Mouse (Mus musculus): ENCODE results near the gene Crhbp. TPM values are rescaled to one million over a fixed set of nuclear protein-coding genes. Genes with fewer than 3 reads are reported as not detected.

Crhbp gene
- polyA plus RNA-seq, 1 experiment from 2014 or later: 3.2 TPM

DNA sequence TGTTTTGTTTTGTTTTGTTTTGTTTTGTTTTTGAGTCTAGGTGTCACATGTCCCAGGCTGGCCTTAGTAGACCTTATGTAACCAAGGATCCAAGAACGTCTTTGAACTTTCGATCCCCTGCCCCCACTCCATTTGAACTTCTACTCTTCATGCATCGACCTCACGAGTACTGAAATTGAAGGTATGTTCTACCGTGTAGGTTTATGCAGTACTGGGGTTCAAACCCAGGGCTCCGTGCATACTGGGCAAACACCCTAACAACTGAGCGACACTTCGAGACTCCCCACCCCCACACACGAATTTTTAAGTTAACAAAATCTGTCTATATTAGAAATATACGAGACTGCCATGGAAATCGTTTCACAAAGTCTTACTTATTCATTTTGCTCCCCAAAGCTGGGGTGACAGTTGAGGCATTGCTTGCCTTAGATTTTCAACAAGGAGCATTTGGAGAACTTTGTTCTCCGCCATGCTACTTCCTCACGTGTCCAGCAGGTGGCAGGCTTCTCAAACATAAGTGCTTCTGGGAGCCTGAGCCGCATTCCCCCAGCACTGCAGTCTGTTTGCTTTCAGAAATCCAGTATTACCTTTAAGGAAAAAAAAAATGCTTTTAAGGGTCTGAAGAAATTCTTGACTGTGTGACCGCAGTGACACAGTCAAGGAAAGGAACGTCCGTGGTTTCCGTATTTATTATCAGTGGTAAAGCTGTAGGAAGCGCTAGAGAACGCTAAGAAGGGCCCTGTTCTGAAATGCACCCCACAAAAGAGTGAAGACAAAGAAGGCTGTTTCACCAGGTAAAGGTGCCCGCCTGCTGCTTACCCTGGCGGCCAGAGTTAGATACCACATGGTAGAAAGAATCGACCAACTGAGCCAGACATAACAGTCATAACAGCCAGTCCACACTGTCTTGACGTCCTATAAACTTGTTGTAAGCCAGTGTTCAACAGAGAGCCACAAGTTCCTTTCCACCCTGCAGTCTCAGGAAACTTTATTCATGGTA, 54.6 kb downstream of the Crhbp start:
- DNase-seq (peak; percentile 94), ATAC-seq (ENCODE audit: low FRiP score, low TSS enrichment) (peak; percentile 69; the same call in 1 of the 2 replicates)
- no peaks in the 10 kb centered on the region for H3K27me3 ChIP-seq (ENCODE audit: control insufficient read depth, insufficient read depth, low read length)
- no peak overlapping the region for H3K27ac ChIP-seq (replicated peaks; ENCODE audit: low read depth, low read length)
- H3K4me2 ChIP-seq (ENCODE audit: low read length): peak overlapping the region; percentile 33
- no peak overlapping the region for H3K4me3 ChIP-seq (replicated peaks; ENCODE audit: low read depth, low read length)
- H3K36me3 ChIP-seq (ENCODE audit: control insufficient read depth, insufficient read depth, low read length): no peaks in the 10 kb centered on the region
- H3K9ac ChIP-seq (replicated peaks; ENCODE audit: low read length): no peak overlapping the region
- WGBS: 33% methylated on average over 24 of the region's 24 CpGs
- H3K9me3 ChIP-seq (ENCODE audit: control insufficient read depth, low read length): no peaks in the 10 kb centered on the region
- H3K4me1 ChIP-seq (ENCODE audit: control insufficient read depth, insufficient read depth, low read length): 0 out of 2 replicates have a peak, but pooled peaks cover 3% of the 10 kb centered on the region

DNA sequence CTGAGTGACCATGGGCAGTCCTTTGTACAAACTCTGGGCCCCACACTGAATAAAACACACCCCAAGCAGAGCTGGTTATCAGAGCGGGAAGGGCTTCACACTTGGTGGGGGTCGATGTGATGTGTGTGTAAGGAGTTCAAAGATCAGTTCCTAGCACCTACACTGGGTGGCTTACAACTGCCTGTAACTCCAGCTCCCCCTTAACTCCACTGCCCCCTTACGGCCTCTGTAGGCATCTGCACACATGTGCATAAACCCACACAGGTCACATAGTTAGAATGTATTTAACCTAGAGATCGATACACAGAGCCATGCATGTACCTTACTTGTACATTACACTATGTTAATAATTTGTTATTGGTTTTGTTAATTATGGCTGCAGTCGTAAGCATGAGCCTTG, 56.5 kb downstream of the Crhbp start:
- H3K4me2 ChIP-seq (ENCODE audit: low read length): no peak overlapping the region
- DNase-seq (no peak), ATAC-seq (ENCODE audit: low FRiP score, low TSS enrichment) (no peak)
- 0 out of 2 replicates have a peak, but pooled peaks cover 3% of the 10 kb centered on the region for H3K4me1 ChIP-seq (ENCODE audit: control insufficient read depth, insufficient read depth, low read length)
- 83% methylated on average over 5 of the region's 5 CpGs for WGBS
- H3K9ac ChIP-seq (replicated peaks; ENCODE audit: low read length): no peak overlapping the region
- H3K4me3 ChIP-seq (replicated peaks; ENCODE audit: low read depth, low read length): no peak overlapping the region
- H3K36me3 ChIP-seq (ENCODE audit: control insufficient read depth, insufficient read depth, low read length): no peaks in the 10 kb centered on the region
- no peak overlapping the region for H3K27ac ChIP-seq (replicated peaks; ENCODE audit: low read depth, low read length)
- no peaks in the 10 kb centered on the region for H3K27me3 ChIP-seq (ENCODE audit: control insufficient read depth, insufficient read depth, low read length)
- no peaks in the 10 kb centered on the region for H3K9me3 ChIP-seq (ENCODE audit: control insufficient read depth, low read length)

DNA sequence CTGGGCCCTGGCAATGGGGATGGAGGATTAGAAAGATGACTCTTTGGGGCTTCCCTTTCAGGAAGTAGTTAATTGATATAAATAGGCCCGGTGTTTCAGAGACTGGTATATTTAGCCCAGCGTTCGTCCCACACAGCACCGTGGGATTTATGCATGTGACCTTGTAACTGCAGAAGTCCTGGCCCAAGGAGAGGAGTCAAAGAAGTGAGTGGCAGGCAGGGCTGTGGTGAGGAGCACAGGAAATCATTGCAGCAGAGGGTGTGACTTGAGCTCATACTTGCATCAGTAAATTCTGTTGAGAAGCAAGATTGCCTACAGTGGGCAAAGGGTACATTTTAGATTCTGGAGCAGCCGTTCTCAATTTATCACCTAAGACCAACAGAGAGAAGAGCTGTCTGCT, 62.3 kb downstream of the Crhbp start:
- no peaks in the 10 kb centered on the region for H3K27me3 ChIP-seq (ENCODE audit: control insufficient read depth, insufficient read depth, low read length)
- no peak overlapping the region for H3K4me2 ChIP-seq (ENCODE audit: low read length)
- H3K4me1 ChIP-seq (ENCODE audit: control insufficient read depth, insufficient read depth, low read length): no peaks in the 10 kb centered on the region
- no peak overlapping the region for H3K27ac ChIP-seq (replicated peaks; ENCODE audit: low read depth, low read length)
- no peak overlapping the region for H3K4me3 ChIP-seq (replicated peaks; ENCODE audit: low read depth, low read length)
- ATAC-seq (ENCODE audit: low FRiP score, low TSS enrichment): no peak
- WGBS: 92% methylated on average over 5 of the region's 5 CpGs
- DNase-seq: no peak
- H3K9ac ChIP-seq (replicated peaks; ENCODE audit: low read length): no peak overlapping the region
- no peaks in the 10 kb centered on the region for H3K36me3 ChIP-seq (ENCODE audit: control insufficient read depth, insufficient read depth, low read length)
- H3K9me3 ChIP-seq (ENCODE audit: control insufficient read depth, low read length): no peaks in the 10 kb centered on the region

Other genes starting within 250 kb of the Crhbp start
- 7.3 and 7.5 TPM in 2 replicates for gene Pde8b, start 194.6 kb downstream of the Crhbp start, polyA plus RNA-seq (2014; fragmentation: Nextera tagmentation; extraction: Ambion mirVana)
- 32.9 and 37.9 TPM in 2 replicates for gene Zbed3, start 121.3 kb downstream of the Crhbp start, polyA plus RNA-seq (2014; fragmentation: Nextera tagmentation; extraction: Ambion mirVana)
- 35.7 and 46.4 TPM in 2 replicates for gene Aggf1, start 69.6 kb downstream of the Crhbp start, polyA plus RNA-seq (2014; fragmentation: Nextera tagmentation; extraction: Ambion mirVana)
- not detected in 2 replicates for gene S100z, start 33.8 kb upstream of the Crhbp start, polyA plus RNA-seq (2014; fragmentation: Nextera tagmentation; extraction: Ambion mirVana)
- 0.08 and 0.12 TPM in 2 replicates for gene F2rl1, start 80.3 kb upstream of the Crhbp start, polyA plus RNA-seq (2014; fragmentation: Nextera tagmentation; extraction: Ambion mirVana)
- 53.5 and 78.8 TPM in 2 replicates for gene F2r, start 173.6 kb upstream of the Crhbp start, polyA plus RNA-seq (2014; fragmentation: Nextera tagmentation; extraction: Ambion mirVana)

Data from midbrain, embryonic 14.5 days (tissue).